Mouse (Mus musculus): Measurements from ENCODE around the gene Hspb2.
A peak's percentile ranks its signal among the peaks of the same experiment; 100 is the strongest.

Hspb2 gene

DNA sequence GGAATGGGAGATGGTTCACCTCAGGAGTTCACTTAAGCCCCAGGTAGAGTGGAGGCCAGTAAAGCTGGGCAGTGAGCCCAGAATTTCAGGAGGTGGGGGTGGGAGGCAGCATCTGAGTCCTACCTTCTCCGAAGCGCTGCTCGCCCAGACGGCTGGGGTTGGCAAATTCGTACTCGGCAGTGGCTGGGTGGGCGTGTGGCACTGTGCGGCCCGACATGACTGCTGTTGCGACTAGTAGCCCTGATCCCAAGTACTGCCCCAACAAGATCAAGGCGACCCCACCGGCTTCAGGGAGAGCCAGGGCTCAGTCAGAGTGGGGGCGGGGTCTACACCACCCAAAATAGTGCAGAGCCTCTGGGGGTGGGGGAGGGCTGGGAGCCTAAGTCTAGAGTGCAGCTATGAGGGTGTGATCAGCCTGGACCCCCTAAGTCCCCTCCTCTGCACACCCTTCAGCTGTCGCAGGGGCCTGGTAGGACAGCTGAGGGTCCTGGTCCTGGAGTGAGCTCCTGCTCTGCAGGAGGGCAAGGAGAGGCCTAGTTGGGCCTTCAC is at the start of gene Hspb2:
Gene Hspb2, minus strand, starts transcription at position 301 of the 549 bp plus-strand sequence.
- DNase-seq (ENCODE audit: low spot score in 2 of 2) = no peak

DNA sequence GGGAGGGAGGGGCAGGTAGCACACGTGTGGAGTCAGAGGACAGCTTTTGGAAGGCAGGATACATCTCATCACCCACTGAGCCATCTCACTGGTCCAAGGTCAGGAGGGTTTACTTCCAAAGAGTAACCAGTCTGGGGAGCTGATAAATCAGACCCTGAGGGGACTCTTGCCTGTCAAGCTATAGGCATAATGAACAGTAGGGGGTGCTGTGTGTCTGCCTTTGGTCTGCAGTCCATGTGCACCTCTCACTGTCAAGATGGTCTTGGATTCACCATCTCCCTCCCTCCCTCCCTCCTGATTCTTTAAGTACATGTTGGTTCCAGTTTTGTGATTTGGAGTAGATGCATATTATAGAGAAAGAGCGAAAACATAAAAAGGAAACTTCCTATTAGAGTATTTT is 48.8 kb upstream of the Hspb2 start:
- DNase-seq (ENCODE audit: low spot score in 2 of 2) = peak in 1 of 2 experiments; percentile 79

DNA sequence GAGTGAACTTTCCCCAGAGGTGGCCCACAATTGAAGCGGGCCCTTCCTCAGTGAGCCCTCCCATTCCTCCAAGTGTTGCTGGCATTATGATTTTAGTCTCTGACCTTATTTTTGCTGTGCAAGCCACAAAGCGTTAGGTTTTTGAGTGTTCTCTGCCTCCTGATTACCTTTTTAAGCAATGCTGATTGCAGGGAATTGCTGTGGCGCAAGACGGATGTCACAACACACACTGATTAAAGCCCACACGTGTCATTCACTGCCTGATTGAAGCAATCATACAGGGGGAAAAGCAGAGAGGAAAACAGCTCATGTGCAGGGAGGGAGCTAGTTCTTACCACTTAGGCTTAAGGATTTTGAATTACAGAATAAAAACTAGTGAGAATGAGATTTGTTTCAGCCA is 46.2 kb upstream of the Hspb2 start:
- no peak for DNase-seq (ENCODE audit: low spot score in 2 of 2)

DNA sequence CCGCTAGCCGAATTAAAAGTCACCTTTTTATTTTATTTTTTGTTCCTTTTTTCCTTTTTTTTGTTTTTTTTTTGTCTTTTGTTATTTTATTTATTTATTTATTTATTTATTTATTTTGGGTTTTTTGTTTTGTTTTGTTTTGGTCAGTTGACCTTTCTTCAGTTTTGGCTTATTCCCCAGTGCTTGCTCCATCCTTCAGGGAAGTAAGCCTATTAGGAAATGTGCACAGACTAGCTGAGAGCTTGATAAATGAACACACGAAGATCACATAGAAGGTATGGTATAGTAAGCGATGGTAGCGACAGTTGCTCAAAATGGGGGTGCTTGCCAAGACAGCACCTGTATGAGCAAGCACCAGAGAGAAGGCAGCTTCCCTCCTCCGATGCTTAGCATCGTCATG is 45.5 kb upstream of the Hspb2 start:
- no peak for DNase-seq (ENCODE audit: low spot score in 2 of 2)

DNA sequence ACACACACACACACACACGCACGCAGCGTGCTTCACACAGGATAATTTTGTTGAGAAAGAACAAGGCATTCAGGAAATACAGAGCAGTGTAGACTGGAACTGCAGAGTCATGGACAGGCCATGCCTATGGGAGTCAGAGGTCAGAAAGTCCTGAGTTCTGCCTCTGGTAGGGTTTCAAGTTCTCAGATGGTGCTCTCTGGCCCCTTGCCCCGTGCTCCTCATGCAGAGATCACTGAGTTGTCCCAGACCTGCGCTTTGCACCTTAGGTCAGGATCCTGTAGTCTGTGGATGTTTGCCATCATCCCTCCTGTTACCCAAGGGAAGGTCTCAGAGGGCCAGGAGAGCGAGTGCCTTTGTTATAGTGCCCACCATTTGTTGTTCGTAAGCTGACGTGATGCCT is 44.6 kb upstream of the Hspb2 start:
- no peak for DNase-seq (ENCODE audit: low spot score in 2 of 2)

DNA sequence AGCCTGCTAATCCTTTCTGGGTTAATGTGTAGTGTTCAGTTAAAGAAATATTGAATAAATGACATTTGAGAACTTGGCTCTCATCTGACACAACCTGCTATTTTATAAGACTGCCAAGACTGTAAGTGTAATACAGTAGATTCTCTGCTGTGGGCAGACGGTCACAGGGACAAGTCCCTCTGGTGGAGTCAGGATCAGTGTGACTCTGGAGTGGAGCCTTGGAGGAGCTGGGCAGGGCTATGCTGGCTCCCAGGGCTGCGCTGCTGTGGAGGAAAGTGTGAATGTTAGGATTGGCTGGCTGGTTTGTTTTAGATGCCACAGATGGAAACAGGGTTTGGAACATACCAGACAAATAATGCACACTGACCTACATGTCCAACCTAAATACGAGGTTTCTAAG is 43.1 kb upstream of the Hspb2 start:
- DNase-seq (ENCODE audit: low spot score in 2 of 2) = no peak

DNA sequence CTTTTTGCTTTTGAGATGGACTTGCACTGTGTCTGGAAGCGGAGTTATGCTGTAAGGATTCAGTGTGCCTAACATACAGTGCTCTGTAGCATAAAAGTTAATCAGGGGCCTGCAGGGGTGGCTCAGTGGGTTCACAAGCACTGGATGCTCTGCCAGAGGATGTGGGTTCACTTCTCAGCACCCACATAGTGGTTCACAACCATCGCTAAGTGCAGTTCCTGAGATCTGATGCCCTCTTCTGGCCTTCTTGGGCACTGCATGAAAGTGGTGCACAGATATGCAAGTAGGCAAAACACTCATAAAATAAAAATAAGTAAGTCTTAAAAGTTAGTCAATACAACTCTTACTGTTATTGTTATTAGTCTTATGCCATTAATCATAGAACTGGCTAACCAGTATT is 30.0 kb upstream of the Hspb2 start:
- DNase-seq (ENCODE audit: low spot score in 2 of 2) = peak; percentile 43 to 75

DNA sequence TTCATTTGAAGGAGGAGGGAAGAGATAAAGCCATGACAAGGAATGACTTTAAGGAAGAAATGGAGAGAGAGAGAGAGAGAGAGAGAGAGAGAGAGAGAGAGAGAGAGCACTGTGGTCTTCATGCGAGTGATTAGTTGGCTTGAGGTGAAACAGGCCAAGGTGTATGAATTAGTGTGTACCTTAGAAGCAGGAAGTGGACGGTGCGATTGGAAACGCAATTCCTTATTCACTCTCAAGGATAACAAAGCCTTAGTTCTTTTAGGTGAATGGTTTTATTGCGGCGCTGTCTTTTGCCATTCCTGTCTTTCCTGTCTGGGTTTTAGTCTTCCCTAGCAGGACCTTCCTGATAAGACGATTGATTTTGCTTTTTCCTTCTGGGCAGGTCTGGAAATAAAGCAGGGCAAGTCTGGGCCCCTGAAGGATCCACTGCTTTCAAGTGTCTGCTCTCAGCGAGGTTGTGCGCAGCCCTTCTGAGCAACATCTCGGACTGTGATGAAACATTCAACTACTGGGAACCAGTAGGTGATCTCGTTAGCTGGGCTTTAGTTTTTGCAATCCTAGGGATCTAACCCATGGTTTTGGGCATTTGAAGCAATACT is 24.1 kb upstream of the Hspb2 start:
- DNase-seq (ENCODE audit: low spot score in 2 of 2) = no peak

DNA sequence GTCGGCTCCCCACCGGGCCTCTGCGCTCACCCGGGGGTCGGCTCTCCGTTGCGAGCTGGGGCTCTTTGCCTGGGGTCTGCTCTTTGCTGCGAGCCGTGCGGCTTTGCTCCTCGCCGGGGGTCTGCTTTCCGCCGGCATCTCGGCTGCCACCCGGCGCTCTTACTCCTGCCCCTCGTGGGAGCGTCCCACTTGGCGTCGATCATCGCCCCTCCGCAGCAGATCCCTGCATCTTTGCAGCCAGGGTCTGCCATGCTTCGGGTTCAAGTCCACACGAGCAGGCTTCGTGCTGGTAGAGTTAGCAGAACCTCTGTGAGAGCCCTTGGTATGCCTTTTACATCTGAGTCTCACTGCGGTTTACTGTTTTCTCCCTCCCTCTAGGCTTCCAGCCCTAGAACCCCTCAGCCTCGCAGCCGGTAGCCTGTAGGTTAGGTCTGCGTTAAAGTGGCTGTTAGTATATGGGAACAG is 23.5 kb upstream of the Hspb2 start:
- peak in 1 of 2 experiments; percentile 38 for DNase-seq (ENCODE audit: low spot score in 2 of 2)

DNA sequence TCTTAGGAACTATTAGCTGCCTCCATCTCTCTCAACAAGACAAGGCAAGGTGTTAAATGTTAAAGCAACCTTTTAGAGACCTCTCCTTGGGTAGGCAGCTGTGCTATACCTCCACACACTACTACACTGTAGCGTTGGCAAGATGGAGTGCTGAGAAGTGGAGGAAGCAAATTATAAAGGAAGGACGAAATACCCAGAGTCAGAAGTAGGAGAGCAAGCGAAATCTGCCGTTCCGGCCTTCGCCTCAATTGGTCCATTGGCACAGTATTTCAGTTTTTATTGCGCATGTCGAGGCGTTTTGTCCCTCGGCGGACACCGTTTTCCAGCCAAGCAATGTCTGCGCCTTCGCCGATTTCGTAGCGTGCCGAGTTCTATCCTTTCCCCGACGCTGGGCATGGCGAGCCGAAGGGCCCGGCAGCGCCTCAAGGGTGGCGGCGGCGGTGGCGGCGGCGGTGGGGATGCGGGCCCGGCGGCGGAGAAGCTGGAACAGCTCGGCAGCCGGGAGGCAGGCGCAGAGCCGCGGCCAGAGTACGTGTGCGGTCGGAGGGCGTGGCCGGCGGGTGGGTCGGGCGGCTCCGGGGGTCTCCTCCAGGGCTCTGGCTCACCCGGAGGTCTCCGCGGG is 22.9 kb upstream of the Hspb2 start, which contains the start of the genes Alg9 and 1110032A03Rik:
Gene Alg9, plus strand, starts transcription at position 29 of the 622 bp plus-strand sequence.
Gene 1110032A03Rik, minus strand, starts transcription at position 530 of the 622 bp plus-strand sequence.
- DNase-seq (ENCODE audit: low spot score in 2 of 2) = peak; percentile 94 to 96

DNA sequence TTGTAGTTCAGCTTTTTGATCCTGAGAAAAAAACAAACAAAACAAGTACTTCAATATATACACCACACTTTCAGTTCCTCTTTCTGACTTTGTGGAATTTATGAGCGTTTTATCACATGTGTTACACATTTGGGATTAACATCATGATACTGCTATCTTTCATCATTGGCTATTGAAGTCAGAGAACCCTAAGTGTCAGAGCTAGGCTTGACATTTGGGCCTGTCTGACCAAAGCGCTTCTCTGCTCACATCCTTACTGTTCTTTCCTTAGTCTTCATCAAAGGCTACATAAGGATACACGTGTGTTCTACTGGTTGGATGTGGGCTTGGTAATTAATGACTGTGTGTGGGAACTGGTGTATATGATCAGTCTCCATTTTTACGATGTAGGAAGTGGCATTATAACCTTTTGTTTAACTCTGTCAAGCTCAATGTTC is 21.9 kb upstream of the Hspb2 start:
- DNase-seq (ENCODE audit: low spot score in 2 of 2) = no peak

DNA sequence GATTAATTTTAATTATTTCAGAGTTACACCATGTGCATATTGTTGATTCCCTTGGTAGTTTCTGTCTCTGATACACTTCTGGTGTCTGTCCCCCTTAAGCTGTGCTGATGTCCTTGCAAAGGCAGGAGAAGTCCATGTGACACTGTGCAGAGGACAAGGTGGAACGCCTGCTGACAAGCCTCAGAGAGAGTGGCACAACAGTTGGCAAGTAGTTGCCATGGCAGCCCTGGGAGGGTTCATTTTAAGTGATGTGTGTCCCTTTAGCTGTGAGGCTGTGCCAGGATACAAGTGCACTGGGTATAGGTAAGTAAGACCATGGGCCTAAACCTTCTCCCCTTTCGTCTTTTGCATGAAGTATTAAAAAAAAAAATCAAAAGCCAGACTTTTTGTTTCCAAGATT is 17.9 kb upstream of the Hspb2 start:
- no peak for DNase-seq (ENCODE audit: low spot score in 2 of 2)

DNA sequence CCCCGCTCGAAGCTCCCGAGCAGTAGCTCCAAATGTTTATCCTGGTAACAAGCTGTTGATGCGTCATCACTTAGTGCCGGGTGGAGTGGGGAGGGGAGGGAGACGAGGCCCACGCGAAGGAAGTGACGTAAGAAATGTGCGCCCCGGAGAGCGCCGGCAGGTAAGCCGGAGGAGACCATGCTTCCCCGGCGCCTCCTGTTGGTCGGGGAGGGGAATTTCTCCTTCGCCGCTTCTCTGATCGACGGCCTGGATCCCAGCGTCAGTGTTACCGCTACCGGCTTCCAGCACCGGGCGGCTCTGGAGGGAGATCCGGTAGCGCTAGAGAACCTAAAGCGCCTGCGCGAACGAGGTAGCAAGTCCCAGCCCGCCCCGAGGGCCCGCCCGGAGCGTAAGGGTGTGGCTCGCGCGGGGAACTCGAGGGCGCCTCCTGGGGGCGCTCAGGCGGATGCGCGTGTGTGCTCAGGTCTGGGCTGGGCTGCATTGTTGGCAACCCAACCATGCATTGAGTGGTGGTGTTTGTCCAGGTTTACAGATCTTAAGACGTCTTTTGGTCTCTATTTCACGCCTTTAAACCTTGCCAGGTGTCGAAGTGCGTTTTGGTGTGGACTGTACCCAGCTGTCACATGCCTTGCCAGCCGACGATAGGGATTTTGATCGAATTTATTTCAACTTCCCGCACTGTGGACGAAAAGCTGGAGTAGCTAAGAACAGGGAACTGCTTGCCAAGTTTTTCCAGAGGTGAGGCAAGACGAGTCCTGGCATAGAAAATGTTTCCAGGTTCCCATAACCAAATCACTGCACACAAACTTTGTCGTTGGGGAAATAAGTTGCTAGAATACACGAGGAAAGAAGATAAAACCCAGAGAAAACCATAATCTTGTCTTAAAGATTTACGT is 16.2 kb upstream of the Hspb2 start, which contains the start of gene Fdxacb1:
Gene Fdxacb1, plus strand, starts transcription at position 130 of the 896 bp plus-strand sequence.
- peak; percentile 98 to 99 for DNase-seq (ENCODE audit: low spot score in 2 of 2)

DNA sequence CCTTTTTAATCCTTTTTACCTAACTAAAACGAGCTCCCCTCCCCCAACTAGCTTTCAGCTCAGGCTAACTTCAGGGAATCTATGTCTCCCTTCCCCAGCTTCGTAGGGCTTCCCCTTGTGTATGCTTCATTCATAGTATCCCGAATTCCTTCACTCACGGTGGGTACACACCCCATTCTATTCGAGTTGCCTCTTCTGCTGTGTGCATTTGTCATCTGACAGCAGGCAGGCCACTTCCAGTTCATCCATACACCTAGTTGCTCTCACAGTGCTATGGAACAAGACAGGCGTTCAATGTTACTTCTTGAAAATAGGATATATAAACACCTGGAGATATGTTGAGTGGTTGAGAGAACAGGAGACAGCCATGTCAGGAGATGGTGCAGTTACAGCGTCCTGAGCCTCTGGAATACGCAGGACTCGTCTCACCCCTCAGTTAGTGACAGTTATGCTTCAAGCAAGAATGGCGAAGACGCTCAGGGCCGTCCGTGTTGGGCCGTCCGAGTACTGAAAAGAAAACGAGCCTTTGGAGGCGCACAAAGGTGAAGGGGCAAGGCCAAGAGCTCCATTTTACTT is 15.5 kb upstream of the Hspb2 start:
- peak; percentile 24 to 31 for DNase-seq (ENCODE audit: low spot score in 2 of 2)

DNA sequence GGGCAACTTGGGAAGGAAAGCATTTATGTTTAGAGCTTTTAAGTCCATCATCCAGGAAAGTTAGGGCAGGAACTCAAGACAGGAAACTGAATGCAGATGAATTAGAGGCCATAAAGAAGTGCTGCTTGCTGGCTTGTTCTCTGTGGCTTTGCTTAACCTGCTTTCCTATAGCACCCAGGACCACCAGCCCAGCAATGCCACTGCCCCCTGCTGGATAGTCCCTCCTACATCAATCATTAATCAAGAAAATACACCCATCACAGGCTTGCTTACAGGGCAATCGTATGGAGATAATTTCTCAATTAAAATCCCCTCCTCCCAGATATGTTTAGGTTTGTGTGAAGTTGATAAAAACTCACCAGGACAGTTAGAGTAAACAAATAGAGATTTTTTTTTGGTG is 11.2 kb upstream of the Hspb2 start:
- DNase-seq (ENCODE audit: low spot score in 2 of 2) = peak in 1 of 2 experiments; percentile 46

DNA sequence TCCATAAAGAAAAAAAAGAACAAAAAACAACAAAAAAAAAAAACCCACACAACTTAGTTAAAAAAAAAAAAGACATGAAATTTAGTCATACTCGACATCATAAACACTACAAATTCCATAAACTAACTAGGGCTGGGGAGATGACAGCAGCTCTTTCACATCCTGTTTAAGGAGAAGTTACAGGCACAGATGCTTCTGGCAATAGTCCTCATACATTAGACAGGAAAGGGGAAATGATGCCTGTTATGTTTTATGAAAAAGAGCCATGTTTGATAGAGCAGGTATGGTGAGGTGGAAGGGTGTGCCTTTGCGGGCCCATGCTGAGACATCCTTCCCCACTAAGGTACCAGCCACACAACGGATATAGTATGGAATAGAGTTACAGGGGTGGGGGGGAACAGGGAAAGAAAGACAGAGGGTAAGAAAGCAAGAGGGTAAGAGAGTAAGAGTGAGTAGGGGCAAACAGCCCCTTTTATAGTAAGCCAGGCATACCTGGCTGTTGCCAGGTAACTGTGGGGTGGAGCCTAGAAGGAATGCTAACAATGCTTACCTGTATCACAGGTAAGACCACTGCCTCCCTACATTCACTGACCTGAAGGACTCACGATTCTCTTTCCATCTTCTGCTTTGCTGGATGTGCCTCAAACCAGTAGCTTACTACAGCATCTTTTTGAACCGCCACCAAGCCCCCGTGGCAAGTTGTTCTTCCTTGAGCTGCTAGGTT is 9.5 kb upstream of the Hspb2 start:
- DNase-seq (ENCODE audit: low spot score in 2 of 2) = no peak

DNA sequence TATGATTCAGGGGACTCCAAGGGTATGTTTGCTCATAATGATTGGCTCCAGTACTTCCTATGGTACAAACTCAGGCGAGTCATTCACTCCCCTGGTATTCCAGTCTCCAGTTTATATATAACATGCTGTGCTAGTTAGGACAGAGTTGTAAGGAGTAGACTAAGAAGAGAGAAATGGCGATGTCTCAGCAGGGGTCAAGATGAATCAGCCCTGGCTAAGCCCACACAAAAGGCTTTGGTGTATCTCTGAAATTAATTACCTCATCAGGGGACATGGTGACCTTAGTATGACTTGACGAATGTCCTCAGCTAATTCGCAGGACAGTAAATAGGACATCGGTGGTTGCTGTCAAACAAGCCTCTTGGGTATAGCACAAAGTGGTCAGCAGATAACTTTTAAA is 4.6 kb upstream of the Hspb2 start:
- no peak for DNase-seq (ENCODE audit: low spot score in 2 of 2)

DNA sequence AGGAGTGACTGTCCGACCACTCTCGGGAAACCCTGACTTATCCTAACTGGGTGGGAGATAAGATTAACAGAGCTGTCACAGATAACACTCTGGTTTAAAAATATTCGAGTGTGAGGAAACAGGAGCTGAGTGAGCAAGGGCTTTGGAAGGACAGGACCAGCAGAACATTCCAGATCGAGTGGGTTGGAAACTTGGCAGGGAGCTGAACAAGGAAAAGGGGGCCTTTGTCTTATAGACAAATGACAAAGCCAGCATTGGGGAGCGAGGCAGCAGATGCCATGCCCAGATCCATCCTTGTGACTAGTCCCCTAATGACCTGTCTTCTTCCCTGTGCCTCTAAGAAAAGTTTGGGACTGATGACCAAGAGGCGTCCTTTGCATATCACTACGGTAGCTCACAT is 1.8 kb upstream of the Hspb2 start:
- no peak for DNase-seq (ENCODE audit: low spot score in 2 of 2)

DNA sequence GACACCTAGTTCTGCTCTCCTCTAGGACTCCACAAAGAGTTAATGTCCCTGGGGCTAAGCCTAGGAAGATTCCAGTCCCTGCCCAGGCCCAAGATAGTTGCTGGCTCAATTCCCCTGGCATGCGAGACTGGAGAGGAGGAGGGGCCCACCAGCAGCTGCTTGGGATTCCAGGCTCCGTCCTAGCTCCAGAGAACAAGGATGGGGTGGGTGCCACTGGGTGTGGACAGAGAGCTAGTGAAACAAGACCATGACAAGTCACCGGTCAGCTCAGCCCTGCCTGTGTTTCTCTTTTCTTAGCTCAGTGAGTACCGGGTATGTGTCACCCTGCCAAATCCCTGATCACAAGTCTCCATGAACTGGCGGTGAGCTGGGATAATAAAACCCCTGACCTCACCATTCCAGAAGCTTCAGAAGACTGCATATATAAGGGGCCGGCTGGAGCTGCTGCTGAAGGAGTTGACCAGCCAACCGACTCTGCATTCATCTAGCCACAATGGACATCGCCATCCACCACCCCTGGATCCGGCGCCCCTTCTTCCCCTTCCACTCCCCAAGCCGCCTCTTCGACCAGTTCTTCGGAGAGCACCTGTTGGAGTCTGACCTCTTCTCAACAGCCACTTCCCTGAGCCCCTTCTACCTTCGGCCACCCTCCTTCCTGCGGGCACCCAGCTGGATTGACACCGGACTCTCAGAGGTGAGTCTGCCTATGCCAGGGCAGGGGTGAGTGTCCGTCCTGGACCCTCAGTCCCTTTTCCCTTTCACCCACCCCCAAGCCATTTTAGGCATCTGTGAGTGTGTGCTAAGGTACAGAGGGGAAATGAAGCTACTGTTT is 846 bp upstream of the Hspb2 start:
- no peak for DNase-seq (ENCODE audit: low spot score in 2 of 2)

DNA sequence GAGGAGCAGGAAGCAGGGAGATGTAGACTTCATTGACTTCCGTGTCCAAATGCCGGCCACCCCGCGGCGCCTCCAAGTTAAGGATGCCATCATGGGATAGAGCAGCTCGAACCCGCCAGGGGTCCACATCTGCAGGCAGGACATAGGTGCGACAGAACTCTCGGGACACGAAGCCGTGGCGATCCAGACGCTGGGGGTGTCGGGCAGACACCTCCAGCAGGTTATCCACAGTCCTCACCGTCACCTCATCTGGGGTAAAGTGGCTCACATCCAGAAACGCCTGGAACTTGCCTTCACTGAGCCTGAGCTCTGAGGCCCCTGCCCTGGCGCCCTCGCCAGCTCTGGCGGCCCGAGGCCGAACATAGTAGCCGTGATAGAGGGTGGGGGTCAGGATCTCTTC is 831 bp downstream of the Hspb2 start, which contains the start of gene Cryab:
Gene Cryab, plus strand, starts transcription at position 3 of the 400 bp plus-strand sequence.
- DNase-seq (ENCODE audit: low spot score in 2 of 2) = no peak

All from spleen, postnatal 10 days (tissue).